Mouse (Mus musculus) ovary, adult 18-20 months (tissue): ENCODE measurements at regions not wholly inside any gene's neighbourhood (a gene's known extent, or its start where the extent isn't known, plus 50 kb on each side); places are given as distances from the start of the nearest gene placed in this dataset.
"Not testable (repeated sequence)": the region's sequence is repeated elsewhere in the genome, so short reads cannot be mapped to it uniquely, and the experiment has no call there.

Experiments
- DNase-seq: peaks from one replicate; pipeline ENCODE4 v3.0.0; 2022; ENCODE audit warnings: low spot score, mixed read lengths

GRCm38 (mm10) chr2:129883417-129883816 lies 83.1 kb downstream of the Stk35 start:
- DNase-seq: no peak

GRCm38 (mm10) chr2:129884316-129884715 lies 84.0 kb downstream of the Stk35 start:
- no peak for DNase-seq

- peak; percentile 63 for DNase-seq
Observed at GRCm38 (mm10) chr2:129885536-129885935, 85.2 kb downstream of the Stk35 start.

- DNase-seq: no peak
Observed at GRCm38 (mm10) chr2:129893231-129893630, 92.9 kb downstream of the Stk35 start.

- DNase-seq: no peak
Observed at GRCm38 (mm10) chr2:129893832-129894231, 93.5 kb downstream of the Stk35 start.

GRCm38 (mm10) chr2:129894906-129895305 lies 94.6 kb downstream of the Stk35 start:
- DNase-seq: no peak

- DNase-seq: no peak
Observed at GRCm38 (mm10) chr2:129895369-129895768, 95.1 kb downstream of the Stk35 start.

GRCm38 (mm10) chr2:129896696-129897095 lies 96.4 kb downstream of the Stk35 start:
- DNase-seq: no peak

GRCm38 (mm10) chr2:129903383-129904135 lies 103.2 kb downstream of the Stk35 start:
- no peak for DNase-seq

- no peak for DNase-seq
Observed at GRCm38 (mm10) chr2:129904753-129905152, 104.4 kb downstream of the Stk35 start.

GRCm38 (mm10) chr2:129908701-129909425 lies 103.3 kb upstream of the Tgm3 start:
- peak; percentile 42 for DNase-seq

- DNase-seq: no peak
Observed at GRCm38 (mm10) chr2:129911203-129911921, 100.8 kb upstream of the Tgm3 start.

- DNase-seq: no peak
Observed at GRCm38 (mm10) chr2:129912556-129912955, 99.6 kb upstream of the Tgm3 start.

GRCm38 (mm10) chr2:129914261-129914660 lies 97.9 kb upstream of the Tgm3 start:
- DNase-seq: no peak

GRCm38 (mm10) chr2:129916411-129916810 lies 95.7 kb upstream of the Tgm3 start:
- no peak for DNase-seq

- DNase-seq: no peak
Observed at GRCm38 (mm10) chr2:129918141-129918790, 93.9 kb upstream of the Tgm3 start.

- no peak for DNase-seq
Observed at GRCm38 (mm10) chr2:129919551-129919950, 92.6 kb upstream of the Tgm3 start.

GRCm38 (mm10) chr2:129927218-129927617 lies 84.9 kb upstream of the Tgm3 start:
- DNase-seq: no peak

GRCm38 (mm10) chr2:129933578-129933977 lies 78.6 kb upstream of the Tgm3 start:
- no peak for DNase-seq

GRCm38 (mm10) chr2:129942824-129943223 lies 69.3 kb upstream of the Tgm3 start:
- DNase-seq: no peak

- no peak for DNase-seq
Observed at GRCm38 (mm10) chr2:129947847-129948553, 64.1 kb upstream of the Tgm3 start.

- not testable (repeated sequence) for DNase-seq
Observed at GRCm38 (mm10) chr2:129949786-129950185, 62.4 kb upstream of the Tgm3 start.
